Mouse (Mus musculus): ENCODE results near the gene Casp8ap2.
A peak's percentile ranks its signal among the peaks of the same experiment; 100 is the strongest.

Casp8ap2 gene

DNA sequence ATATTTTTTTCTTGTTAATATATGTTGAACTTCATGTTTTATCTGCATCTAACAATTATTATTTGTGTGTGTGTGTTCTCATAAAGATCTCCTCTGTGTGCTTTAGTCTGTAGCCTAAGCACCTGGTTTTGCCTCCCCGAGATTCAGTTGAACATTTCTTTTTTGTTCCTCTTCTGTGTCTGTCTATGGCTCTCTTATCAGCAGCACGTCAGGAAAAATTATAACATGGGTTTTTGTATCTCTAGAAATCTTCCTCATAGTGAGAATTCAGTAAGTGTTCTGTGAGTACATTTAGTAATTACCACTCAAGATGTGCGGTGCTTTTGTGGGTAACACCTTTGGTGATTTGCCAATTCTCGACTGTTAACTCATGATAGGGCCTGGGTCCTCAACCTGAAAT, 50.6 kb downstream of the Casp8ap2 start:
- DNase-seq (ENCODE audit: low read depth in 1 of 2, low spot score in 2 of 2) = no peak

DNA sequence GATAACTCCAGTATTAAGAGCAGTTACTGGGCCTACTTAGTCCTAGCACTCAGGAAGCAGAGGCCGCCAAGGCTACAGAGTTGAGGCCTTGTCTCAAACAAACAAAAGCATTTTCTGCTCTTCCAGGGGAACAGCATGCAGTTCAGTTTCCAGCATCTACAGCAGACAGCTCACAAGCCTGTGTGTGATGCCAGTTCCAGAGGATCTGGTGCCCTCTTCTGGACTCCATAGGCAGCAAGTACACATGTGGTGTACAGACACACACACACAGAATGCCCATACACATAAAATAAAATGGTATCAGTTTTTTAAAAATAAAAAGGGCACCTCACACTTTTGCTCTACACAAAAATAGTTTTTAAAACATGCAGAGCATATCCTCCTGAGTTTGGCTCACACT, 53.0 kb downstream of the Casp8ap2 start:
- no peak for DNase-seq (ENCODE audit: low read depth in 1 of 2, low spot score in 2 of 2)

DNA sequence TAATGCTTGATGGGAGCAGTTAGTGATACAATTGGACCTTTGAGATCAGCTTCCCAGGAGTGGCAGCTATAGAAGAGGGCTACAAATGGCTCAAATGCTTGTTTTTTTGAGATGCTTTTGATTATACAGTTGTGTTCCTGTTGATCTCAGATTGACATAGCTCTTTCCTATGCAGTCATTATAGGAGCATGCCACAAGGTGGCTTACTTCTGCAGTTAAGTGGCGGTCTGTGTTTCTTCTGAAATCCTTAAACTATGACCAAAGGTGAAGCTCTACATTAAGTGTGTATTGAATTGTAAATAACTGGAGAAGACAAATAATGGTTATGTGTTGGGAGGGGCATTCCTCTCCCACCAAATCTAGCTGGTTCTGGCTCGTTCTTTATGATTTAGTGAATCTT, 54.6 kb downstream of the Casp8ap2 start:
- DNase-seq (ENCODE audit: low read depth in 1 of 2, low spot score in 2 of 2) = no peak

DNA sequence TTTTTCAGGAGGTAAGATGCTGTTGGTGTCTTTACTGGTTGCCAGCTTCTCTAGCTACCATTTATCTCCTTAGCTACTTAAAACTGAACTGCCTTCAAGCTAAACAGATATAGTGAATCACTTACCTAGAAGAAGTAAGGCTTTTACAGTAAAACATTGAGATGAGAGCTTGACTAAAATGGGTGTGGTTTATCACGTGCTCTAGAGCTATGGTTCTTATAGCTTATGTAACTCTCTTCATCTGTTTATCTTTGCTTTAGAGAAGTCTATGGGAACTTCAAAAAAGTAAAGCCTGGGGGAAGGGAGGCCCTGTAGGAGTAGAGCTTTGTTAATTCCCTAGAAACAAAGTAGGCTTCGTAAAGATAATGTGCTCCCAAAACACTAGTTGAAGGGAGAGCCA, 58.8 kb downstream of the Casp8ap2 start:
- no peak for DNase-seq (ENCODE audit: low read depth in 1 of 2, low spot score in 2 of 2)

DNA sequence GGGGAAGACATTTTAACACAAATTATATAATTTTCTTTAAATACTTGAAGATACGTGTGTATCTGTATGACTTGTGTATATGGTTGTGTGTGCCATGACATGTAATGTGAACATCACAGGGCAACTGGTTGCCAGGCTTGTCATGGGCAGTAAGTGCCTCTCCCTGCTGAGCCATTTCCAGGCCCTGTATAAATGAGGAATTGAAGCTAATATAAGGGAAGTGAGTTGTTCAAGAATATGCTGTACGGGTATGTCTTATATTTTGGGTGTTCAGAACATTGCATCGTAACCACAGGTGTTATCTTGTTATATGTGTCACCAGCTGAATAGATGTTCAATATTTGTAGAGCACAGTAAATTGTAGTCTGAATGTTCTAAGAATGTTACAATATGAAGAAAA, 62.2 kb downstream of the Casp8ap2 start:
- peak in 1 of 2 experiments; percentile 1 for DNase-seq (ENCODE audit: low read depth in 1 of 2, low spot score in 2 of 2)

DNA sequence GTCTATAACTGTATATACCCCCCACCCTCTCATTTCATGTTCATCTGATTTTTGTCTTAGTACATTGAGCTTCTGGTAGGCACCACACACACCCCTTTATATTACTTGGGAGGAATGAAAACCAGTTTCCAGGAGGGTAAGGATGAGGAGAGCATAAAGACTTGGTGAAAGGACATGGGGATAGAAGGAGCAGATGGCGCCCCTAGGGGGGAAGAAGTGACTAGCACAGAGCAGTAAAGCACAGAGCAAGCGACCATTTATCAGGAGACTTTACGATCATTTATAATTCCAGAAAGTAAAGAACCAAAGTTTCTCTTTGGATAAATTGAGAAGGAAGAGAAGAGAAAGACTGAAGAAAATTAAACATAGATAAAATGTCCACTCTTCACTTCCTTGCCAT, 65.6 kb downstream of the Casp8ap2 start:
- DNase-seq (ENCODE audit: low read depth in 1 of 2, low spot score in 2 of 2) = no peak

DNA sequence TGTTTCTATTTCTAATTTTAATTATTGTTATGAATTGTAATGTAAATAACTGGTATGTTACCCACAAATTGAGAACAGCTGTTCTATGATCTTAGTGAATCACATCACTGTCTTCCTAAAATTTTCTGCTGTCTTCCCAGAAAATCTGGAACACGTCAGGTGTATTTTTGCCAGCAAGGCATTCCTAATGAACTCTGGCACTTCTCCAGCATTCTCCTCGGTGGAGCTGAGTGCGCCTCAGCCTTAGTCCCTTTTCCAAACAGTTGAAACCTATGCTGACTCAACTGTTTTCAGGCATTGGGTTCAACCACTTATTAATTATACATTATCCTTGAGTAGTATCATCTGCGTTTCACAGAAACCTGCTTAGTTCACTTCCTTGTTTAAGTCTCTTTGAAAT, 67.2 kb downstream of the Casp8ap2 start:
- no peak for DNase-seq (ENCODE audit: low read depth in 1 of 2, low spot score in 2 of 2)

DNA sequence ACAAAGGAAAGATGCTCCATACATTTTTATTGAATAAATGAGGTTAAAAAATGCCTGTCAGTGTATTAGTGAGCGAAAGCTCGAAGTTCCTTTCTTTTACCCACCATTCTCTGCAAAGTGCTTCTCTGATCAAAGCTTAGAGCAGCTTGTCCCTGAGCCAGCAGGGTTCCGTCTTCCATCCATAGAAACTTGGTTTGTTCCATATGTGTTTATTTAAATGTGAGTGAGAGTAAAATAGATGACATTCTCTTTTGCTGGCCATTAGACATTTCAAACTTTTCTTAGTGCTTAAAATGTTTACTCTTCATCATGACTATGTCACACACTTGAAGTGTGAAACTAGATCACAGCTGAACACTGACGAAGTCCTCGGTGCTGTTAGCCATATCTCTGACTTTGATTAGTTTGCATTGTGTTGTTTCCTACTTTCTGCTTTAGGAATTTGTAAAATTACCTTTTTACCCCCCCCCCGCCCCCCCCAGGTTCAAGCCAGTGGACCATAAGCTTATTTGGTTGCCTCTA, 67.9 kb downstream of the Casp8ap2 start:
- no peak for DNase-seq (ENCODE audit: low read depth in 1 of 2, low spot score in 2 of 2)

All from monocyte, adult 2 months (primary cell).